ENCODE assay signal across 7 mouse cellular contexts in the genomic region with DNA sequence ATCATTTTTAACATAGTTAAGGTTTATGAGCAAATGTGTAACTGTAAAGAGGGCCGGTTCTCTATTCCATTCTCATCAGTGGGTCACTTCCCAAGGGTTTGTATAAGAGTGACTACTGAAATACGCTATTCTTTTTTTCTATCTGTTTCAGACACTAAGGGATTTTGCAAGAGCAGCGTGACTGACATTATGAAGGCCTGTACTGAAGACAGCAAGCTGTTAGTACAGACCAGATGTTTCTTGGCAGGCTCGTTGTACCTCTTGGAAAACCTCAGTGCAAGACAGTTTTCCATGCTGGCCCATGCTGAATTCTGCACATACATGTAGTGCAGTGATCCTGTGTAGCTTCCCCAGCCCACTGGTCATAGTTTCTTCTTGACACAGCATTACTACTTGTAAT. TPM values are rescaled to one million over a fixed set of nuclear protein-coding genes. Genes with fewer than 3 reads are reported as not detected.
"Had no signal": no experiment of that assay in that cellular context is flagged by ENCODE, and none has a peak within 500 bp of the region (broad histone marks: within the 10 kb centered on the region; RNA-seq: fewer than 3 reads in every experiment).

No protein-coding gene starts in this region.

RNA-seq across cellular contexts. Expression of gene Erich6, which starts 46.5 kb away (rescaled TPM):
- polyA plus RNA-seq: neural tube, embryonic 15.5 days; small intestine, adult 2 months; spleen, adult 2 months; stomach, embryonic 14.5 days; stomach, embryonic 15.5 days; thymus, adult 2 months; thymus, postnatal 0 days had no signal
